Mouse (Mus musculus): Measurements from ENCODE around the gene Macf1.
A peak's percentile ranks its signal among the peaks of the same experiment; 100 is the strongest.
"Not testable (repeated sequence)": the region's sequence is repeated elsewhere in the genome, so short reads cannot be mapped to it uniquely, and the experiment has no call there.

The Macf1 gene

DNA sequence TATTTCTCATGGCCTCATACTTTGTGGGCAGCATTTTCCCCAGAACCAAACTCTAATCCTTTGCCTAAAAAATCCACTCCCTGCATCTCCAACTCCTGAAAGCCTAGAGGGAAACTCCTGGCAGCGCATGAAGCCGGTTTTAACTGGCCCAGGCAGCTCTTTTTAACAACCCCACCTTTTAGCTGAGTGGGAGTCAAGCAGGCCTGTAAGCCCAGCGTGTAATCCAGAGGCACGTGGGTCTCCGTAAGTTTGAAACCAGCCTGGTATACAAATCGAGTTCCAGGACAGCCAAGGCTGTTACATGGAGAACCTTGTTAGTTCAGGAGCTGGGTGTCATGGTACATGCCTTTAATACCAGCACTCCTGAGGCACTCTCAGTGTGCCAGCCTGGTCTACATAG, 14.5 kb downstream of the Macf1 start:
- no peak for DNase-seq

DNA sequence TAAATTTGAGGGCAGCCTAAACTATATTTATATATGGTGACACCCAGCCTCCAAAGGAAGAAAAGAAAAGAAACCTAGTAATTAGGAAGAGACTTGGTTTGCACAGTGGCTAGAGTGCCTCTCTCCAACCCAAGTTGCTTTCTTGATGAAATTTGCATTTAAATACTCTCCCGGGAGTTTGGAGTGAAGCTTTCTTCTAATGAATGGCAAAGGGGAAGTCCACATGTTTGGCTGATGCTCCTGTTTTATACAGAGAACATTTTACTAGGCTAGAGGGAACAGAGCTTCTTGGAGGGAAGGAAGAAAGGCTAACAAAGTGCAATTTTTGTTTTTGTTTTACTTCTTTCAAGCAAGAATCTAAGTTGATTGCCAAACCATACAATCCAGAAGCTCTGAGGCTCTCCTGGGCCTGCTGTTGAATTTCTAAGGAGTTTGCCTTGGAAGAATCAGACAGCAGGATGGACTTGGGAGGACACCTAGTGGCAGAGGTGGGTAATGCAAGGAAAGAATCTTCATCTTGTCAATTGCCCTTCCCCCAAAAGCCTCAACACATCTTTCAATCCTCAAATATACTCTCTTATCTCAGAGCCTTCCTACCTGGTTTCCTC, 16.8 kb downstream of the Macf1 start:
- DNase-seq, result peak; percentile 76 to 93

DNA sequence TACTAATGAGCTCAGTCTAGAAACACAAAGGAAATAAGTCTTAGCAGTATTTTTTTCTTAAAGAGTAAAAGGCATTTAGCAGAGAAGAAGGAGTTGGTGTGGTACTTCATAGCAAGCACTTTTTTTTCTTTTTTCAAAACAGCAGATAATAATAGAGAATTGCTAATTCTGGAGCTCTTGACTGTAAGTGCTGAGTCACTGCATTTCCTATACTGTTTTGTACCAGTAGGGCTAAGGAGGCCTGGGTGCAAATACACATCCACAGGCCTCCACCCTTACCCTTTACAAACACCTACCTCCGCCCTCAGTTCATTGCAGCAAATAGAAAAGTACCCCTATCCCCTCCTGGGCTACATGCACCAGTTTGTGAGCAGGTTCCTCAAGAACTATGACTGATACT, 17.6 kb downstream of the Macf1 start:
- DNase-seq, result no peak

DNA sequence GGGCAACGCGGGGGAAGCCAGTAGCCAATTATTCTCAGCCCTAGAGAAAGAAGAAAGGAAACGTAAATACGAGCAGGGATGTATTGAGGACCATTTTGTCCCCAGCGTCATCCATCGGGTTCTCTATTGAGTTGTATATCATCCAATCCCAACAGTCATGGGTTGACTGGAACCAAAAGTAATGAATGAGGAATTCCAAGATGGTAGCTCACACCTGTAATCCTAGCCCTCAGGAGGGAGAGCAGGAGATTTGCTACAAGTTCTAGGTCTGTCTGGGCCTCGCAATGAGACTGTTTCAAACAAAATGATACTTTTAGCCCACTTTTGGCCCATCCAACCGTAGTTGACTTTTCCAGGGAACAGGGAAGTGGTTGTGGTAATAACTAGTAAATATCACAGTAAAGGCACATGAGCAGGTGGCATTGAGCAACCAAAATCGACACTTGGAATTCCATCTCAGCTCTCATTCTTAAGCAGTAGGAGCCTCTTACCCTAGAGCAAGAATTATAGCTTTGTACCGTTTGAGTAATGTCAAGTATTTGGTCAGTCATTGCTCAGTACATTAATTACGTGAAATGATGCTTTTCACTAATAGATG, 18.4 kb downstream of the Macf1 start:
- DNase-seq, result no peak

DNA sequence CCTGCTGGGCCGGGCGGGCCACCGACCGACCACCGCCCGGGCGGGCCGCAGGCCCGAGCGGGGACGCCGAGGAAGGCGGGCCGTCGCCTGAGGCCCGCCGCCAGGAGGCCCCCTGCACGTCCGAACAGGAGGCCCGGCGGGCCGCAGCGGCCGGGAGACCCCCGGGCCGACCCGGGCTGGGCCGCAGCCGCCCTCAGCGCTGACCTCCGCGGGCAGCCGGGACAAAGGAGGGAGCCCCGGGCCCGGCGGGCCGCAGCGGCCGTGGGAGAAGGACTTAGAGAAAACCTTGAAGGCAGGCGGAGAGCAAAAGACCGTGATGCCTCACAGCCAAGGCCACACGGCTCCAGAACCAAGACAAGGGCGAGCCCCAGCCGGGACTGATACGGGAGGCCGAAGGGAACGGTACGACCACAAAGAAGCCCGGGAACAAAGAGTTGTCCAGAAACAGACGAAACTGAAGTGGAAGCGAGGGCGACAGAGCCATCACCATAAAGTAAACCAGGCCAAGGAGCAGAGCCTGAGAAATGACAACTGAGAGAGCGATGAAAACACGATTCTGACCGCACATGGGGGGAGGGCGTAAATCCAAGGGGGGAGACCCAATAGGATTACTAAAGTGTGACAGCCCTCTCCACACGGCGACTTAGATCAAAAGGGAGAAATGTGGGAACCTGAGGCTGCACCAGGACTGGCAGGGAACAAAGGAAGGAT, 19.1 kb downstream of the Macf1 start:
- peak in 1 of 2 experiments; percentile 38 for DNase-seq

DNA sequence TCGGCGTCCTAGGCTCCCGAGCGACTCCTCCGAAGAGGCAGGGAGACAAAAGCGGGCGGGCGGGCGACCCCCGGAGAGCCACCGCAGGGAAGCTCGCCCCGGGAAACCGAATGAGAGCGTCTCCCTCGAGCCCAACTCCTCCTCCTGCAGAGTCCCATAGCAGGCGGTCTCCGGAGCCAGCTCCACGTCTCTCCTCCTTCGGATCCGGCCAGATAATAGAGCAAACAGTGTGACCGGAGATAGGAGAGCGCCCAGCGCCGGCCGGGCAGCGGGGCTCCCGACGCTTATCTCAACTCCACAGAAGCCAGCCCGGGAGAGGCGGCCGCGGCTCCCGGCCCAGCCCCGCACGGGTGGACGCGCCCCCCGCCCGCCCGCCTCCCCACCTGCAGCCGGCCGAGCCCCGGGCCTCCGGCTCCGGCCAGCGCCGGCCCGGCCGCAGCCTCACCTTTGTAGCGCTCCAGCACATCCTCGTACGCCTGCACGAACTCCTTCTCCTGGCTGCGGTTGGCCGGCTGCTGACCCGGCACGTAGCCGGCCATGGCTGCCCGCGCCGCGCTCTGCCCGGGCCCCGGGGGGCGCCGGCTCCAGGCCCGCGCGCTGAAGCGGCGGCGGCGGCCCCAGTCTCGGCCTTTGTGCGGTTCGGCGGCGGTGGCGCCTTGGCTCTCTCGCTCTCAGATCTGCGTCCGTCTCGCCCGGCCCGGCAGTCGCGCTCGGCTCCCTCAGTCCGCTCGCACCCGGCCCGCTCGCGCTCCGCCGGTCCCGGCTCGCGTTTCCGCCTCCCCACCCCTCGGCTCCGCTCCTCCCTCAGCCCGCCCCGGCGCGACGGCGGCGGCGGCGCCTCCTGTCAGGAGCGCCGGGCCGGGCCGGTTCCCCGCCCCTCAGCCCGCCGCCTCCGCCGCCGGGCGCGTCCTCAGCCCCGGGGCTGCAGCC, 19.9 kb downstream of the Macf1 start:
- peak; percentile 62 to 70 for DNase-seq

DNA sequence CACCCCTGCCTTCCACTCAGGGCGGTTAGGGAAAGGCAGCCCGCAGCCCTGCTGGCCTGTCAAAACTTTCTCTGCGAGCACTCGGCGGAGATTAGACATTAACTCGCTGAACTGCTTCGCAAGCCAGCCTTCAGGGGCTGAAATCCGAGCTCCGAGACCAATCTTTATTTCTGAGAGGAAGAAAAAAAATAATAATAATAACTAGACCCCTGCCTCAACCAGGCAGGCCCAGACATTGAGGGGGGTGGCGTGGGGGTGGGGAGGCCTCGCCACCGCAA, 20.5 kb downstream of the Macf1 start:
- no peak for DNase-seq

DNA sequence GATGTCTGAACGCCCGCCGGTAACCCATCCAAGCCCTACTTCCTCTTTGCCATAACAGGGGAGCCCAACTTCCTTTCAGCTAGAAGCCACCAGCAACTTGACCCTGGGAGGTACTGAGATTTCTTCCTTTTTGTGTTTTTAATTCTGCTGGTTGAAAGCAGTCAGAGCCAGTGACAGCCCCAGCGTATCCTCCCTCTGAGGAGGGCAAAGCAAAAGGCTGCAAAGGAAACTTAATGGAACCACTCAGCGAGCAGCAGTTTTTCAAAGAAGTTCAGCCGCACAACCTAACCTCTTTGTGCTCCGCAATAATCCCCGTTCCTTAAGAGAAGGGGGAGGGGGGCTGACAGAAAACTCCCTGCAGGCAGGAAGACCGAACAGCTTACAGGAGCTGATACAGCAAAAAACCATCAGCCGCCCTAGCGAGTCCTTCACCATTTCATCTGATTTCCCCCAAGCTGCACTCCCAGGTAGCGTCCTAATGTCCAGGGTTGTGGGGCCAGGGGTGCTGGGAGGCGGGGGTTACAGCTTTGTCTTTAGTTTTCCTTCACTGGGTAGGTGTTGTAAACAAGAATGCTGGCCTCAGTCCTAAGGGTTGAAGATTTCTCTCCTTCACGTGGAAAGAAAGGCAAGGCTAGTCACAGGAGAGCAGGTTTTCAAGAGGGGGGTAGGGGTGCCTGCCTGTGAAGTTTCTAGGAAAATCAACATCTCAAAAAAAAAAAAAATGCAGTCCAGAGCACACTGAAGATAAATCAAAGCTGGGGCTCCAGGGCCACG, 21.1 kb downstream of the Macf1 start:
- DNase-seq, result no peak

DNA sequence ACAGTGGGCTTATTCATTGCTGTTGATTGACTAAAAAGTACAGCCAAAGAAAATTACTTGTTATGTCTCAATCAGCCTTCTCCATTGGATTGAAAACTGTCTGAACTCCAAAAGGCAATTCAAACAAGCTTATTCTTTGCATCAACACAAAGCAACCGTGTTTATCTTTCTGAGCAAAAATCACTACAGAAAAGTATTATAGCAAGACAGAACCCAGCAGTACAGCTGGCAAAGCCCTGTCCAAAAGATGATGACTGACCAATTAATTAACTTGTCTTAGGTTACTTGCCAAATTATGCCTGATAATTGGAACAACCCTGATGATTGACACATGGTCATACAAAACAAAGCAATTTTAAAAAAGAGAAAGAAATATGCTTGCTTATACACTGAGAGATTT, 26.0 kb downstream of the Macf1 start:
- no peak for DNase-seq

DNA sequence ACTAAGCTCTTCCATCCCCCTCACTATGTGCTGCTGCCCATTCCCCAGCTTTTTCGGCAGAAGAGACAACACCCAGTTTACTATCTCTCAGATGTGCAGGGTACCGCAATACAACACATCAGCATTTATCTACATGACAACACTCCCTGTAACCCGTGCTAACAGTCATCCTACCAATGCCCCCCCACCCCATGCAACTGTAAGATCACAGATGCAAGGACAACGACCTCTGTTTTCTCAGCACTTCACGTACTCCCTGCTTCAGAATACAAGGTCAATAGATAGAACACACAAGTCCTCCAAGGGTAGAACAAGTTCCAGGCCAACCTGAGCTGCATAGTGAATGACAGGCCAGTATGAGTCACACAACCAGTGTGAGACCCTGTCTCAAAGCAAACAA, 28.9 kb downstream of the Macf1 start:
- no peak for DNase-seq

DNA sequence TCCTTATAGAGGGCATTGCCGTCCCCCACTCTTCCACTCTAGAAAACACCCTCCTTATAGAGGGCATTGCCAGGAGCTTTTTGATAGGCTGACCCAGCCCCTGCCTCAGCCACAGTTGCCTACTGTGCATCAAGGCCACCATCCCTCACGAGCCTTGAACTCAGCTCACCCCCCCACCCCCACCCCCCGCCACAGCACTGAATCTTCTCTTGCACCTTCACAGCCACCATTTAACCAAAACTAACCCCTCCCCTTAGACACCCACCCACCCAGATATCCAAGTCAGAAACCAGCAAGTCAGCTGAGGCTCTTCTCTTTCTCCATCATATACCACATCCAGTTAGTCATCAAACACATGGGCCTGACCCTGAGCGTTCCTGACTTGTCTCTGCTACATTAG, 29.6 kb downstream of the Macf1 start:
- DNase-seq, result no peak

DNA sequence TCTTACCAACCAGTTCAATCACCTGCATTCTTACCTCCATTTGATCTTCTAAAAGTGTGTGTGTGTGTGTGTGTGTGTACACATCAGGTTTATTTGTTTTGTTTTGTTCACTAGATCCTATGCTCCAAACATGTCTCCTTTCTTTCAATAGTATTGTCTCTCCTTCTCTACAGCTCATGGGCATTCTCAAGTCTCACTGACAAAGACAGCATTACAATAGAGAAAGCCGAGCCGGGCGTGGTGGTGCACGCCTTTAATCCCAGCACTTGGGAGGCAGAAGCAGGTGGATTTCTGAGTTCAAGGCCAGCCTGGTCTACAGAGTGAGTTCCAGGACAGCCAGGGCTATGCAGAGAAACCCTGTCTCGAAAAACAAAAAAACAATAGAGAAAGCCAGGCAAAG, 30.7 kb downstream of the Macf1 start:
- DNase-seq, result not testable (repeated sequence)

DNA sequence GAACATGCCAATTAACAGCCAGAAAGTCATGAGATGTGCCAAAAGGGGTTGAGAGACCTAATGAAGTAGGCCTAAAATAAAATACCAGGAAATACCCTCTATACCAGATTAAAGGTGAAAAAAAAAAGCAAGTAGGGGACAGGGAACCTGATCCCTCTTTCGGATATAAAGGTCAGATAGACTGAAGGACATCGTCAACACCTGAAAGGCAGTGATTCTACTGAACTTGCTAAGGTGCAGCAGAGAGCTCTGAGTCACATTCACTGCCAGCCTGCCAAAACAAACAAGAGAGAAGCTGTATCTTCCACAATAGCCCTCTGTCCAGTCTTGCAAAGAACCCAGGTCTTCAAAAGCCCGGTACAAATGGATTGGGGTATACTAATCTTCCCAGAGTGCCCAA, 32.0 kb downstream of the Macf1 start:
- DNase-seq, result no peak

DNA sequence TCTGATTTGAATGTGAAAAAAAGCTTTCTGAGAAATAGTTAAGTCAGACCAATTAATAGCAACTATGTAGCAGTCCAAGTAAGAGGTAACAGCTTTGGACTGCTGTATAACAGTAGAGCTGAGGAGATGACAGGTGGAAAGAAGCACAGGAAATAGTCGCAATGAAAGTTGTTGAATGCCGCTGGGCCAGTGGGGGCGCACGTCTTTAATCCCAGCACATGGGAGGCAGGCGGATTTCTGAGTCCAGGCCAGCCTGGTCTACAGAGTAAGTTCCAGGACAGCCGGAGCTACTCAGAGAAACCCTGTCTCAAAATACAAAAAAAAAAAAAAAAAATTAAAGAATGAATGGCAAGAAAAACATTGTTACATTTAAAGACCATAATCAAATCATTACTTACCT, 35.0 kb downstream of the Macf1 start:
- no peak for DNase-seq

DNA sequence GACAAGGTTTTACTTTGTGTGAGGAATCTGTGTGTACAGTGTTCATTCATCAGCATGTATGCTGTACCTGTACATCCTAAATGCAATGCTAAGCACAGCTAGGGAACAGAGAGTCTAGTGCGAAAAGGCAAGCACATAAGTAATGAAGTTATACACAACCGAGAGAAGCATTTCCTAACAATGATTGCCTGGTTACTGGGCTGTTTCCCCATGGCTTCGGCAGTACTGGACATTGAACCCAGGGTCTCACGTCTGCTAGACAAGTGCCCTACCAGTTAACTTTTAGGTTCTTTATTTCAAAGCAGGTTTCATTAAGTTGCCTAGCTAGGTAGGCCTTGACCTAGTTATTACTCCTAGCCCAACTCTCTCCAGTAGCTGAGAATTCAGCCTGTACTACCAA, 36.5 kb downstream of the Macf1 start:
- DNase-seq, result no peak

DNA sequence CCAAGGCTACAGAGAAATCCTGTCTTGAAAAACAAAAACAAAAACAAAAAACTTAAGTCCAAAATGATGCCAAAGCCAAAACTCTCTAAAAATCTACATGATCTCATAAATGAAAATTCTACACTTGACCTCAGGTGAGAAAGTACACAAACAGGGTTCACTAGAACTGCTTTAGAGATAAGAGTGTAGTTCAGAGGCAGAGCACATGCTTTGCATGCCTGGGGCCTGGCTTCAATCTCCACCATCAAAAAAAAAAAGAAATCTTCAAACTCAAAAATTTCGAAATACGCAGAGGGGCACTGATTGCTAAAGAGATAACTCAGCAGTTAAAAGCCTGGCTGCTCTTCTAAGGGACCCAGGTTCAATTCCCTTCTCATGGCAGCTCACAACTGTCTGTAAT, 37.1 kb downstream of the Macf1 start:
- no peak for DNase-seq

DNA sequence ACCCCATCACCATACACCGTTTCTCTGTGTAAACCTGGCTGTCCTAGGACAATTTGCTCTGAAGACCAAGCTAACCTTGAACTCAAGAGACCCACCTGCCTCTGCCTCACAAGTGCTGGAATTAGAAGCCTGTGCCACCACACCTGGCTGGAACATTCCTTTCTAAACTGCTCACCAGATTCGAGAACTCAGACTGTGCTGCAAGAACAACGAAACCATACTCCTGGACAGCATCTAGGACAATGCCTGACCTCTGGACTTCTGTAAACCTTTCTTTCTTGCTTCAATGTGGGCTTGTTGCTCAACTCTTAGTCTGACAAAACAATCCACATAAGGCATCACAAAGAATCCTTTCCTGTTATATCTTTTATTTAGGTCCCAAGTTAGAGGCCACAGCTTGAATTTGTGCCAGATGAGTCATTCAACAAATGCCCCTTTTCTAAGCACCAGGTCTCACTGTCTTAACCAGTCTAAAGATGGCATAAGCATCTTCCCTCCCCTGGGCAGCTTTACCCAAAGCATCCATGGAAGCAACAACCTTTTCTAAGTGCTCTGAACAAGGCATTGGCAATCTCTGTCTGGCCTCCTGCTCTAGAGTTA, 38.8 kb downstream of the Macf1 start:
- DNase-seq, result no peak

DNA sequence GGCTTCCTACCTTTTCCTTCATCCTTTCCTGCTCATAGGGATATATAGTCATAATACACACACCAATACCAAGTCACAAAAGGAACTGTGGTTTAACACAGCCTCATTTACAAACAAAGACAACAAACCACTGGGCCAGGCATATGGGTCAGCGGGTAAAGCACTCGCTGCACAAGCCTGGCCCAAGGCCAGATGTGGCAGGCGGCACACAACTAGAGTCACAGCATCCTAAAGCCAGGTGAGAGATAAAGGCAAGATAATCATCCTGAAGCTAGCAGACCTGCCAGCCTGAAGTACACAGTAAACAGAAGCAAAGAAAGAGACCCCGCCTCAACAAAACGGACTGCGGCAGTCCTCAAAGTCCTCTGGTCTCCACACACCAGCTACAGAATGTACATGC, 40.6 kb downstream of the Macf1 start:
- peak; percentile 36 to 41 for DNase-seq

DNA sequence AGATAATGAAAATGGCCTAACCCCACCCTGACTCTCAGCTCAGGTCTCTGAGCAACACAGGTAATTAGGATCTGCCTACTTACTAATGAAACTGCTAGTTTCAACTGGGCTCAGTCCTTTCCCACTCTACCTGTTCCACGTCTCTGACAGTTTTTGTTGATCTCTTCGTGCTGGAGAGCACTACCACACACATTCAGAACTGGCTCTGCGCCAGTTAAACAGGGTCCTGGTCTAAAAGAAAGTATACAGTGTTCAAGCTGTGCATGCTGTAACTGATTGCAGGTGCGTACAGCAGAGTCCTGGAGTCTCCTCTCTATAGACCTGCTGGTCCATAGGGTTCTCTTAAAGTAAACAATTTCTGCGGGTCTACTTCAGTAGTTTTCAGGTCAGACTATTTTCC, 41.3 kb downstream of the Macf1 start:
- no peak for DNase-seq

DNA sequence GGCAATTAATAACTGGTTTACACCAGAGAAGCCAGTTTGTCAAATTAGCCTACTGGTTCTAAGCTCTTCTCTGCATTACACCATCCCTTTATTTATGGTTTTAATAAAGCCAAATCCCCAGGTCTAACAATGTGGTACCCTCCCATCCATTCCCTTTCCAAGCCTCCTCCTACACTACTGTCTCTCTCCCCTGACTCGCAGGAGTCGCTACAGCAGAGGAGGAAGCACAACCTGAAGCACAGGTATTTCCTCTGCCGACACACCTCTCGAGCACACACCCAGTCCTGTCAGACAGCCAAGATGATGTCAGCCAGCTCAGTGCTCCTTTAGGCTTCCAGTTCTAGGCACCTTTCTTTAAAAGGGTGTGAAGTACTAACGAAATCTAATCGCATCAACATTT, 47.0 kb downstream of the Macf1 start:
- no peak for DNase-seq

DNA sequence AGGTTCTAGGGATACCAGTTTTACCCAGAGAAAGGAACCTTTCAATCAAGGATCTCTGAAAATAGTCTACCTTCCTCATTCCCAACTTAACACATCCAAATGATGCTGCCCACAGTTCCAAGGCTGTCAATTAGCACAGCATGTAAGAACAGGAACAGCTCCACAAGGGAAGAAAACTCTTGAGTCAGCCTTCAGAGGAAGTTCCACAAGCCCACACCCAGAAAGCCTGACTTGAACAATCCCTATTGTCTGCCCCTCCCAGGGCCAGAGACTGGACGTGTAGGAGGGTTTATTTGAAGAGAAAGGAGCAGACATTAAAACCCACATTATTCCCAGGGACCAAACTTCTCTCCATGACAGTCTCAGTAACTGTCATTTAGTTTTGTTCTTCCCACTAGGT, 48.7 kb downstream of the Macf1 start:
- DNase-seq, result no peak

DNA sequence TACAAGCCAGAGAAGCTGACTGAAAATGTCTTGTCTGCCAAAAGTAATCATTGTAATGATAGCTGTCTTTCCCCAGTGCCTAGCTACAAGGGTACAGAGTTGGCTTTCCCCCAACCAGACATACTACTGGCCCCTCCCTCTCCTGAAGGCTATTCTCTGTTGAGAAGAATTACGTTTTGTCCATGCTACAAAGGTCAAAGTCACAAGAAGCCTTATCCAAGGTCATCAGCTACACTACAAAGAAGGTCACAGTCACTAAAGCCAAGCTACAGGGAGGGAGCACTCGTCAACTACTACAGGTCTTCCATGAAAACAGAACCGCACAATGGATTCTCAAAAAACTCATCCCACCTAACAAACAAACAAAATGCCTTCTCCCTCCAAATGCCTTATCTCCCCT, 49.7 kb downstream of the Macf1 start:
- no peak for DNase-seq

DNA sequence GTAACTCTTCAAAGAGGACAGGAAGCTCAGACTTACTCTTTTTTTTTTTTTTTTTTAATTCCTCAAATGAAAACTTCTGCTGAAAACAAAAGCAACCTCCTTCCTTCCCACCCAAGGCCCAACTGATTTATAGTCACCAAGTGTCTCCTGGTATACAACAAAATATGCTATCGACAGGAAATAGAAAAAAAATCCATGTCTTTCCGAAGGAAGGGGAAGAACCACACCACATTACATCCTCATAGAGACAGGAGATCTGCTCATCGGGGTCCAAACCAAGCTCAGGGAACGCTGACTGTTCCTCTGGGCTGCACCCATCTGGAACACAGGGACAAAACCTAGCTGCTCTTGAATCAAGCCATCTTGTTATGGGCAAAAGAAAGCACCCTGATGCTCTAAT, 50.3 kb downstream of the Macf1 start:
- no peak for DNase-seq
